Mouse (Mus musculus) lung, postnatal 25 days (tissue): ENCODE data around the gene Scmh1.
A peak's percentile ranks its signal among the peaks of the same experiment; 100 is the strongest.

ENCODE experiments used
- DNase-seq: peaks from one replicate; pipeline ENCODE4 v3.0.0; 2022; ENCODE audit warnings: low spot score

The Scmh1 gene

DNA sequence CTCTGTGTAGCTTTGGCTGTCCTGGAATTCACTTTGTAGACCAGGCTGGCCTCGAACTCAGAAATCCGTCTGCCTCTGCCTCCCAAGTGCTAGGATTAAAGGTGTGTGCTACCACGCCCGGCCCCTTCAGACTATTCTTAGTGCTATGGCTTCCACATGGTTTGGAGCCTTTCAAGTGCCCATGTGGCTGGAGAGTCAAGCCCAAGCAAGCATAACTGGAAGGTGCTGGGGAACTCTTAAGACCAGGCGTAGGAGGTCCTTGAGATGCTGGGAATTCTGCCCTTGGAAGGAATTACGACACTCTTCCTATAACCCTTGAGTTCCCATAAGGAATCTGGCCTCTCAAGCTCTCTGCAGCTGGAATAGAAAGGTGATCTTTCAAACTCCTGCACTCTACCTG lies 151.5 kb downstream of the Scmh1 start:
- DNase-seq: peak; percentile 60

DNA sequence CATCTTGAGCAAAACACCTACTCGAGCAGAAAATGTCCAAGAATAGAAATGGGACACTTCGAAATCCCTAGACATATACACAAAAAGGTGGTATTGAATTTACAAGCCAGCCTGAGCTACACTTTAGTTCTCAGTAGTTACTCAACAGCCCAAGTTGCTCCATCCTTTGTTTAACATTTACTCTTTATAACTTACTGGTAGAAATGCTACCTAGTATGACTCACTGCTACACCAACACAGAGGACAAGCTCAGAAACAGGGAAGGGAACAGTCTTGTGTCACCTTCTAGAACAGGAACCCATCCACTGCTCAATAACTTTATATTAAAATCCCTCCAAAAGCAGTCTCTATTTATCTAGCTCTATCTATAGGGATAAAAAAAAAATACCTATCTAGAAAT lies 160.6 kb downstream of the Scmh1 start:
- DNase-seq: no peak

DNA sequence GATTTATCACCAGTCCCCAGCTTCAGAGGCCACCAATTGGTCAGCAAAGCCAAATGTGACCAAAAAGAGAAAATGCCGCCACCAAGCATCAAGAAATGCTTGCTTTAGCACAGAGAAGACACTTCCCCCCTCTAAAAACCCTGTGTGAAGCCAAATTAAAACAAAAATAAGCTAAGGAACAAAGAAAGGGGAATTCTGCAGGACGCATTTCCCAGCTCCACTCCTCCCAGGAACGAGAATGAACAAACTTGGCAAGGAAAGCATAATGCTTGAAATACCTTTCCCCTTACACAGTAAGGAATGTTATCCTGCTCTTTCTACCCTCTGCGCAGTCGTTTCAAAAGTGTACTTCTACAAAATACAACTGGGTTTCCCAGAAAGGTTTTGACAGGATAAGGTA lies 162.9 kb downstream of the Scmh1 start:
- peak; percentile 63 for DNase-seq

DNA sequence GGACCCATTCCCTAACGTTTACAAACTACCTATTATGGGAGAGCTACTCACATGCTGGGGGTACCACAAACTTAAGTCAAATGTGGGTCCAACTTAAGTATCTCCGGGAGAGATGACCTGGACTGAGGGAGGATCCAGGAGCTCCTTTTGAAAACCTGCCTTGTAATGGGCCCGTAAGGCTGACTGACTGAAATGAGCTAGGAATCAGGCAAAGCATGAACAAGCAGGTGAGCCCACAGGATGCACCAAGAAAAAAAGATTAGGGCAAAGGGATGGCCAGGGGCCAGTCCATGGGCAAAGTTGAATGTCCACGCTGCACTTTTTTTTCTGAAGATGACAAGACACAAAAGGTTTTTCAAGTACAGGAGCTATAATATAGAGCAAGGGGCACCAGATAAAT lies 163.9 kb downstream of the Scmh1 start:
- no peak for DNase-seq

DNA sequence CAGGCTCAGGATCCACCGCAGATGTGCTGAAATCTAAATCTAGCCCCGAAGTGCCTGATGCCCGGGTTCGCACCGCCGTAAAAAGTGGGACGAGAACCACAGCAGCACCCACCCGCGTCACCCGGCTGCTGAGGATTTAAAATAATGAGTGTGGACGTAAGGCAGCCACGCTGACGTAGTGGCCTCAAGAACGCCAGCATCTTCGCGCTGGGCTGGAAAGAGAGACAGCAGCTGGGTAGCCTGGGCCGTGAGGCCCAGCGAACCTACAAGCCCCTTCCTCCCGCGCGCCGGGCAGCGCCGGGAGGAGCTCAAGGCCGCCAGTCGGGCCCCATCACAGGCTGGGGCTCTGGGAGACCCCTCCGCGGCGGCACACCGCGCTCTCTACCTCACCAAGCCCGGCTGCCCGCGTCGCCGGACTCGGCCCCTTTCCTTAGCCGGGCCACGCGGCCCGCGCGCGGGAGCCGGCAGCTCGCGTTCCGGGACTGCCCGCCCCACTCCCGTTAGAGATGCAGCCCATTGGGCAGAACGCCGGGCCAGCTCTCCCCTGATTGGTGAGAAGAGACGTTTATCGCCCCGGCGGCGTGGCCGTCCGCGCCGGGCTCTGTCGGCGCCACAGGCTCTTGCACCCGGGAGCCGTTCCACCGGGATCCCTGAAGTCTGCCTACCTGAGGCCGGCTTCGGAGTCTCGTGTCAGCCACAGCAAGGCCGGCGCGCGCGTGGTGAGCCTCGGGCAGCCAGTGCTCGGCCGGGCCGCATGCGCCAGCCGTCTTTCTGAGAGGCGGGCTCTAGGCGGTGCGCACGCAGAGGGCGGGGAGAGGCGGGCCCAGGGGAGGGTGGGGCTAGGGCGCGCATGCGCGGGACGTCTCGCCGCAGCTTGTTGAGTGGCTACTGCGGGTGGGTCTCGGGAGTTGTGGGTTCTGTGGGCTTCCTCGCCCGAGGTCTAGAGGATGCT lies 164.7 kb downstream of the Scmh1 start, which contains the start of gene Ctps:
TSS of gene Ctps (minus strand) at position 791 of the 952 bp plus-strand sequence.
- peak; percentile 93 for DNase-seq

DNA sequence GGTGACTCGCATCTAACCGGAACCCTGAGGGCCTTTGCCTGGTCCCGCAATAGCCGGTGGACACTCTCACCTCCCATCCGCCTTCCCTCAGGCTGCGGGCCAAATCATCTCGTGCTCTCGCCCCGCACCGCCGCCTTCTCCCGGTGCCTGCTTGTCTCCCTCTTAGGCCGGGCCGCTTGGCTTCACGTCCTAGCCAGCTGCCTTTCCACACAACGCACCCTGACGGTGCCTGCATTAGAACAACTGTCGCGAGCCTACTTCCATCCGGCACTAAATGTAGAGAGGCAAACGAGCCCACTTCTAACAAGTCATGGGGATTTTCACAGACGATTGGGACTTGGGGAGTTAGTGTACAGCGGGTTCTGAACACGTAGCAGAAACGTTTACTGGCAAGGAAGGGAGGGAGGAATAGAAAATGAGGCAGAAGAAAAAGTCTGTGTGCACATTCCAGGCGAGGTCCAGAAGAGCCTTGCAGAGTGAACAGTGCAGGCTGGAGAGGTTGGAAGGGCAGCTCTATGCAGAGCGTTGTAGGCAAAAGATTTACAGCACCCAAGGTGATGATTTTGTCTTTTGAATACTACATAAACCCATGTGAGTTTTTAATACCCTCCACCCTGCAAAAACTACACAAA lies 165.5 kb downstream of the Scmh1 start:
- no peak for DNase-seq

DNA sequence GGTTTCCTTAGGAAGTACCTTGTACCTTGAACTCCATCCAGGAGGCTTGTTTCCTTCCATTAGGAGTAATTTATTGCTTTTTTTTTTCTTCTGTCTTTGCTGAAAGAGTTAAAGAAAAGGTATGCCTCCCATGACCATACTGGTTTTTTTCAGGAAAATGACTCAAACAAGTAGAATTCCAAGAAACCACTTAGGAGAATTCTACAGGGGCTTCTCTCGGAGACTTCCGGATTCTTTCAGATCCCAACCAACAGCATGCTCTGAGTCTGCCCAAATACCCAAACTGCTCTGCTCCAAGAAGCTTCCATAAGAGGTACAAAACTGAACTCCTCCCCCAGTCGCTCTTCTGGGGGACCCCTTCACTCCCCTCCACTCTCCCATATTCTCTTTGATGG lies 166.0 kb downstream of the Scmh1 start:
- no peak for DNase-seq

DNA sequence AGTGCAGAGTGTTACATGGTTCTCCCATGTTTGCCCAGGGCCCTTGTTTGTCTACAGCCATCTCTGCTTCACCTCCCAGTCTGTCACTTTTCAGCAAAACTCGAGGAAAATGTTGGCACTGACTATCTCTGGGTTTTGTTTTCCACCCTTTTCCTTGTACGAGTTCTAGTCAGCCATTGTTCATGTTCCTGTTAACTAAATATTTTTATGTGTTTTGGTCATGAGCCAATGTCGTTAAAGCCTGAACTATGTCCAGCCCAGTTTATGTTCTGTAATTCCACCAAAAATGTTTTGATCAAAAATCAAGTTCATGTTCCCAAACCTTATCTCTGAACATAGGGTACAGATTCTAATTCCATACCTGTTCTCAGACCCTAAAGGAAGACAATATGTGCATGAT lies 166.6 kb downstream of the Scmh1 start:
- DNase-seq: no peak
